Mouse (Mus musculus): ENCODE data around the gene Maml3.

- TF ChIP-seq POLR2A (IDR thresholded peaks at IDR 0.05; ENCODE audit: borderline replicate concordance, low read depth, low read length) (no peak), CTCF (IDR thresholded peaks at IDR 0.05; ENCODE audit: low read depth, low read length) (no peak)
Measured at GRCm38 (mm10) chr3:51841598-51841997, 263.3 kb downstream of the Maml3 start.
